Mouse (Mus musculus) regulatory T cell (primary cell): ENCODE data around the gene Ly6g.
"Not testable (repeated sequence)": the region's sequence is repeated elsewhere in the genome, so short reads cannot be mapped to it uniquely, and the experiment has no call there.

Experiments
- in situ Hi-C: fragments of 300-600 bp; cut with MboI, MseI; formaldehyde crosslinking; loops from one replicate; pipeline ENCODE4 v1.15.1; 2025; ENCODE audit warnings: high pct_unique_total_duplicates

Ly6g gene

DNA sequence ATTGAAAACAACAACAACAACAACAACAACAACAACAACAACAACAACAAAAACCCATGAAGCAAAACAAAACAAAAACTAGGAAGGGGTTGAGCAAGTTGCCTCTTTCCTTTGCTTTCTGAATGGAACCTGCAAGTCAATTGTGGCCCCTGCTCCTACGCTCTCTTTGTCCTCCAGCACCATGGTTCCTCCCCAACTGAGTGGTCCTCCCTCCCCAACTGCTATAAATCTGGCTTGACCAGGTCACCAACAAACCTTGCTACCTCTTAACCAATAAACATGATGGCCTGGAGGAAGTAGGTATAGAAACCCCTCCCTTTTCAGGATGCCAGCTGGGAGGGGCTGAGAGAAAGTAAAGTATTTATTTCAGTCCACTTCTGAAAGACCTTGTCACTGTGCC is at the start of gene Ly6g:
Ly6g (plus strand) TSS at position 301 of the 400 bp plus-strand sequence.
- in situ Hi-C loops: no loop called here

- in situ Hi-C loops: loop anchor here (5.0 to 10.0 kb wide), 2 partner anchors 63 to 146 kb away; partner anchors contain the start of gene Ly6c1
These were observed 44.6 kb upstream of the Ly6g start for GRCm38 (mm10) chr15:75110424-75110823.

DNA sequence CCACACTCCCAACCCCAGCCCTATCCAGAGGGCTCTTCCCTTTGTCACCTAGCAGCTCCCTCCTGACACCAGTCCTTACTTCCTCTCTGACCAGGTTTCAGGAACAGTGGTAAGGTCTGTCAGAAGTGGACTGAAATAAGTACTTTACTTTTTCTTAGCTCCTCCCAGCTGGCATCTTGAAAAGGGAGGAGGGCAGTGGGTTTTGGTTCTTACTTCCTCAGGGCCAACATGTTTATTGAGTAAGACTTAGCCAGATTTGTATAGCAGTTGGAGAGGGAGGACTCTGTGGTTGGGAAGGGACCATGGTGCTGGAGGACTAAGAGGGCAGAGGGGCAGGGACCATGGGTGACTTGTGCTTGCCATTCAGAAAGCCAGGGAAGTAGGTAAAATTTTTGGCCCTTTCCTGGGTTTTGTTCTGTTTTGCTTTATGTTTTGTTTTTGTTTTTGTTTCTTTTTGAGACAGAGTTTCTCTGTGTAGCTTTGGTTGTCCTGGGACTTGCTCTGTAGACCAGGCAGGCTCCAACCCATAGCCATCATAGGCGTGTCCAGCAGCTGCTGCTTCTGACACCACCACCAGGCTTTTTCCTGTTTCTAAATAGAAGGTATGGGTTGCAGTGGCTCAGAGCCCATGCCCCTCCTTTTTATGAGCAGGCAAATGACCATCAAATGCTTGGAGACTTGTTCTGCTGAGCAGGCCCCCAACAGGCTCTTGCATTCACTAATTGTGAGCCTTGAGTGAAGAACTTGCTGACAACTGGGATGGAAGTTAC is 43.0 kb upstream of the Ly6g start, which contains the start of gene Ly6c2:
Ly6c2 (minus strand) TSS at position 110 of the 770 bp plus-strand sequence.
- in situ Hi-C loops: loop anchor here (5.0 to 10.0 kb wide), 2 partner anchors 65 to 147 kb away; partner anchors contain the start of gene Ly6c1

GRCm38 (mm10) chr15:75116525-75116924 is 38.5 kb upstream of the Ly6g start:
- in situ Hi-C loops: loop anchor here (10.0 kb wide), 1 partner anchor 152 kb away; no protein-coding TSS in a partner anchor

DNA sequence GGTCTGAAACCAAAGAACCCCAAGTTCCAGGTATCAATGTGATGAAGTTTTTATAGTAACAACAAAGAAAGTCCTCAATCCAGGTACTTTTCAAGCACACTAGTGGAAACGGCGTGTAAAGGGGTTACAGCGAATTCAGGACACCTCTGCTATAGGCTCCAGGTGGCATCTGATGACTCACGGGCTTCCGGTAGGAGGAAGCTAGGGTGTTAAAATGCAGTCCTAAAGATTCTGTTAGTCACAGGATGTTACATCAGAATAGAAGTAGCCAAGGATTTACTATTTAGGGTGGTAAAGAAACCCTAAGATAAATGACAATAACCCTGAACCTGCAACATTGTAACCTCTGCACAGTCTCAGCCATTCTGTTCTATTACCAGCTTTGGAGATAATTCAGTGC is 37.6 kb upstream of the Ly6g start:
- in situ Hi-C loops: loop anchor here (10.0 kb wide), 1 partner anchor 153 kb away; no protein-coding TSS in a partner anchor

DNA sequence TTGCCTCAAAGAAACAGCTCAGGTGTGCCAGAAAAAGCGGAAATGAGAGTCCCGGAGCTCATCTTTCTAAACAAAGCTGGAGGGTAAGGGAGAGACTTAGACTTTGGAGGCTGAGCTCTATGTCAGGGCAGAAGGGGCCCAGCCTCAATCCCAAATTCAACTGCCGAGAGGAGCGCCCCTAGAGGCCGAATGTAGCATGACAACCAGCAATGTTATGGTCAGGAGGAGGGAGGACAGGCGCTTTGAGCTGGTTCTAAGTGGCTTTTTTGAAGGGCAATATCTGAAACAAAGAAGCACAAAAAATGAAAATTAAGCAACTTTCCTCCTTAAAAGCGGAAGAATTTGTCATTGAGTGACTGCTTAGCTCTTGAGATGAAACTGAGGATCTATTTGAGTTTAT is 36.3 kb upstream of the Ly6g start:
- in situ Hi-C loops: loop anchor here (10.0 kb wide), 1 partner anchor 154 kb away; no protein-coding TSS in a partner anchor

DNA sequence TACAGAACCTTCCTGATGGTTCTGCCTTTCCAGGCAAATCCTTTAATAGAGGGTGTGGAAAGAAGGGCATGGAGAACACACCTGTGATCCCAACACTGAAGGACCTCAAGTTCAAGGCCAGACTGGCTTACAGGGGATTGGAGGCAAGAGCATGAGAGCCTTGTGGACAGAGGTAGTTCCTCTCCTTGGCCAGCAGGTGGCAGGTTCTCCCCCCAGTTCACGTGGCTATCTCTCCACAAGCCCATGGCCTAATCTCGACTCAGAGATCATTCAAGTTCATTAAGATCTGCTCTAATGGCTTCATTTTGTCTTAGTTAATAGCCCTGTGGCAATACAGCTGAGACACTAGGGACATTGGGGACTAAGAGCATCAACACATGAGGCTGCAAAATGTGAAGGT is 35.0 kb upstream of the Ly6g start:
- in situ Hi-C loops: no loop called here

GRCm38 (mm10) chr15:75132346-75132745 is 22.7 kb upstream of the Ly6g start:
- in situ Hi-C loops: not testable (repeated sequence)

DNA sequence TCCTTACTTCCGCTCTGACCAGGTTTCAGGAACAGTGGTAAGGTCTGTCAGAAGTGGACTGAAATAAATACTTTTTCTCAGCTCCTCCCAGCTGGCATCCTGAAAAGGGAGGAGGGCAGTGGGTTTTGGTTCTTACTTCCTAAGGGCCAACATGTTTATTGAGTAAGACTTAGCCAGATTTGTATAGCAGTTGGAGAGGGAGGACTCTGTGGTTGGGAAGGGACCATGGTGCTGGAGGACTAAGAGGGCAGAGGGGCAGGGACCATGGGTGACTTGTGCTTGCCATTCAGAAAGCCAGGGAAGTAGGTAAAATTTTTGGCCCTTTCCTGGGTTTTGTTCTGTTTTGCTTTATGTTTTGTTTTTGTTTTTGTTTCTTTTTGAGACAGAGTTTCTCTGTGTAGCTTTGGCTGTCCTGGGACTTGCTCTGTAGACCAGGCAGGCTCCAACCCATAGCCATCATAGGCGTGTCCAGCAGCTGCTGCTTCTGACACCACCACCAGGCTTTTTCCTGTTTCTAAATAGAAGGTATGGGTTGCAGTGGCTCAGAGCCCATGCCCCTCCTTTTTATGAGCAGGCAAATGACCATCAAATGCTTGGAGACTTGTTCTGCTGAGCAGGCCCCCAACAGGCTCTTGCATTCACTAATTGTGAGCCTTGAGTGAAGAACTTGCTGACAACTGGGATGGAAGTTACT is 19.8 kb upstream of the Ly6g start:
- in situ Hi-C loops: not testable (repeated sequence)

- in situ Hi-C loops: not testable (repeated sequence)
These were observed 17.3 kb upstream of the Ly6g start for GRCm38 (mm10) chr15:75137739-75138138.

DNA sequence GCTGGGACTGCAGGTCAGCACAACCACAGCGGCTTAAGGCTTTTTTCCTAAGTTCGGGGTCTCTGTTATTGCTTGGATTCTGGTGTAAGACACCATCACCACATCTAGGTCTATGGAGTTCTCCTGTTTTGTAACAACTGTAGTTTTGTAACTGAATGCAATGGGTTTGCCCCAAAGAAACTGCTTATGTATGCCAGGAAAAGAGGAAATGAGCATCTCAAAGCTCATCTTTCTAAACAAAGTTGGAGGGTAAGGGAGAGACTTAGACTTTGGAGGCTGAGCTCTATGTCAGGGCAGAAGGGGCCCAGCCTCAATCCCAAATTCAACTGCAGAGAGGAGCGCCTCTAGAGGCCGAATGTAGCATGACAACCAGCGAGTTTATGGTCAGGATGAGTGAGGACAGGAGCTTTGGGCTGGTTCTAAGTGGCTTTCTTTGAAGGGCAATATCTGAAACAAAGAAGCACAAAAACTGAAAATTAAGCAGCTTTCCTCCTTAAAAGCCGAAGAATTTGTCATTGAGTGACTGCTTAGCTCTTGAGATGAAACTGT is 13.2 kb upstream of the Ly6g start:
- in situ Hi-C loops: not testable (repeated sequence)

- in situ Hi-C loops: no loop called here
These were observed 11.3 kb upstream of the Ly6g start for GRCm38 (mm10) chr15:75143735-75144134.

- in situ Hi-C loops: no loop called here
These were observed 2.0 kb upstream of the Ly6g start for GRCm38 (mm10) chr15:75153087-75153486.

DNA sequence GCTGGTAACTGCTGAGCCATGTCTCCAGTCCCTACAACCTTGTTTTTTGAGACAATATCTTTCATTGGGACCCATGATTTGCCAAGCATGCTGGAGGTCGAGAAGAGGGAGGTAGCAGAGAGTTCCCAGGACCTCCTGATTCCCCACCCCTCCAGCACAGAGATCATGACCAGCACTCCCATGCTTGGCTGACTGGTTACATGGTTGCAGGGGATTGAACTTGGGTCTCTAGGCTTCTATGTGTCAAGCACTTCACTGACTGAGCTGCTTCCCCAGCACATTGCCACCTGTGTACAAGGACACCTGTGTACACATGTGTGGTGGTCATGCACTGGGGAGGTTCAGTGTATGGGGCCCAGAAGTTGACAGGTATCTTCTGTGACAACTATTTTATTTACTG is 2.6 kb downstream of the Ly6g start:
- in situ Hi-C loops: no loop called here

- in situ Hi-C loops: no loop called here
These were observed 20.5 kb downstream of the Ly6g start for GRCm38 (mm10) chr15:75175506-75175905.

DNA sequence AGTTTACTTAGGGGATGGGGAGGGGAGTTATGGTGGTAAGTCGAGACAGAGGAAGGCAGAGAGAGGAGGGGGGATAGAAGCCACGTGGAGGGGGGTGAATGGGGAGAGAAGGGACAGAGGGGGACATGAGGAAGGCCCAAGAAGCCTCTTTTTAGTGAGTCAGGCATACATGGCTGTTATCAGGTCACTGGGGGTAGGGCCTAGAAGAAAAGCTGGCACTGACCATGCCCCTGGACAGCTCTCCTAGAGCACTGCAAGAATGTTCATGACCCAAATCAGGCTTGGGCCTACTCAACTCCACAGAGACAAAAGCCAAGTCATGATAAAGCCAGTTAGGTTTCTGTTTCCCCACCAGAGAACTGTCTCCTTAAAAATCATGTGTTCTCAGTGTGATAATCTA is 31.3 kb downstream of the Ly6g start:
- in situ Hi-C loops: loop anchor here (10.0 kb wide), 1 partner anchor 91 kb away; no protein-coding TSS in a partner anchor

DNA sequence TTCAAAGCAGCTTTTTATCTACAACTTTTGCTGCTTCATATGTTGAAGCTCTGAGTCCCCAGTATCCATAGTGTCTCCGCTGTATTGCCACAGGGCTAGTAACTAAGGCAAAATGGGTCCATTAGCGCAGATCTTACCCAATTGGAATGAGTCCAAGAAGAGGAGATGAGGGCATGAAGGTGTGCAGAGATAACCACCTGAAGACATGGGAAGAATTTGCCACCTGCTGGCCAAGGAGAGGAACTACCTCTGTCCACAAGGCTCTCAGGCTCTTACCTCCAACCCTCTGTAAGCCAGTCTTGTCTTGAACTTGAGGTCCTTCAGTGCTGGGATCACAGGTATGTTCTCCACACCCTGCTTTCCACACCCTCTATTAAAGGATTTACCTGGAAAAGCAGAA is 34.1 kb downstream of the Ly6g start:
- in situ Hi-C loops: loop anchor here (10.0 kb wide), 1 partner anchor 94 kb away; no protein-coding TSS in a partner anchor

DNA sequence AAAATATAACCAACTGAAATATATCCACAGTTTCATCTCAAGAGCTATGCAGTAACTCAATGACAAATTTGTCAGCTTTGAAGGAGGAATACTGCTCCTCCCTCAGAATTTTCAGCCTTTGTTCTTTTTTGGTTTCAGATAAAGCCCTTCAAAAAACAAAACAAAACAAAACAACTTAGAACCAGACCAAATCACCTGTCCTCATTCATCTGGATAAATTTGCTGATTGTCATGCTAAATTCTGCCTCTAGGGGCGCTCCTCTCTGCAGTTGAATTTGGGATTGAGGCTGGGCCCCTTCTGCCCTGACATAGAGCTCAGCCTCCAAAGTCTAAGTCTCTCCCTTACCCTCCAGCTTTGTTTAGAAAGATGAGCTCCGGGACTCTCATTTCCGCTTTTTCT is 35.5 kb downstream of the Ly6g start:
- in situ Hi-C loops: not testable (repeated sequence)
